Mouse (Mus musculus): Measurements from ENCODE around the gene Trp53inp2. TPM values are rescaled to one million over a fixed set of nuclear protein-coding genes. Genes with fewer than 3 reads are reported as not detected.

Trp53inp2 gene
- total RNA-seq (2017) = 17.6 to 83.5 TPM (median 20.0 TPM) in 3 replicates

- no peak for ATAC-seq (replicated peaks; ENCODE audit: insufficient number of reproducible peaks, low FRiP score, low TSS enrichment, poor library complexity, severe bottlenecking)
These were observed at the start of gene Trp53inp2 for GRCm38 (mm10) chr2:155380261-155381059. TSS of gene Trp53inp2 (plus strand) at chr2:155381059.

- no peak for ATAC-seq (replicated peaks; ENCODE audit: insufficient number of reproducible peaks, low FRiP score, low TSS enrichment, poor library complexity, severe bottlenecking)
These were observed 49.5 kb upstream of the Trp53inp2 start for GRCm38 (mm10) chr2:155331351-155331750.

- no peak for ATAC-seq (replicated peaks; ENCODE audit: insufficient number of reproducible peaks, low FRiP score, low TSS enrichment, poor library complexity, severe bottlenecking)
These were observed 47.4 kb upstream of the Trp53inp2 start for GRCm38 (mm10) chr2:155333421-155333820.

- no peak for ATAC-seq (replicated peaks; ENCODE audit: insufficient number of reproducible peaks, low FRiP score, low TSS enrichment, poor library complexity, severe bottlenecking)
These were observed 45.6 kb upstream of the Trp53inp2 start for GRCm38 (mm10) chr2:155335231-155335630.

GRCm38 (mm10) chr2:155336254-155336653 is 44.6 kb upstream of the Trp53inp2 start:
- no peak for ATAC-seq (replicated peaks; ENCODE audit: insufficient number of reproducible peaks, low FRiP score, low TSS enrichment, poor library complexity, severe bottlenecking)

GRCm38 (mm10) chr2:155340166-155340565 is 40.7 kb upstream of the Trp53inp2 start:
- no peak for ATAC-seq (replicated peaks; ENCODE audit: insufficient number of reproducible peaks, low FRiP score, low TSS enrichment, poor library complexity, severe bottlenecking)

GRCm38 (mm10) chr2:155346670-155347069 is 34.2 kb upstream of the Trp53inp2 start:
- no peak for ATAC-seq (replicated peaks; ENCODE audit: insufficient number of reproducible peaks, low FRiP score, low TSS enrichment, poor library complexity, severe bottlenecking)

GRCm38 (mm10) chr2:155354402-155354801 is 26.5 kb upstream of the Trp53inp2 start:
- ATAC-seq (replicated peaks; ENCODE audit: insufficient number of reproducible peaks, low FRiP score, low TSS enrichment, poor library complexity, severe bottlenecking) = no peak

- peak; percentile 100 for ATAC-seq (replicated peaks; ENCODE audit: insufficient number of reproducible peaks, low FRiP score, low TSS enrichment, poor library complexity, severe bottlenecking)
These were observed 23.8 kb upstream of the Trp53inp2 start, which contains the start of gene Pigu for GRCm38 (mm10) chr2:155356971-155357591. TSS of gene Pigu (minus strand) at chr2:155357430.

GRCm38 (mm10) chr2:155357686-155358399 is 23.0 kb upstream of the Trp53inp2 start:
- no peak for ATAC-seq (replicated peaks; ENCODE audit: insufficient number of reproducible peaks, low FRiP score, low TSS enrichment, poor library complexity, severe bottlenecking)

- peak; percentile 66 for ATAC-seq (replicated peaks; ENCODE audit: insufficient number of reproducible peaks, low FRiP score, low TSS enrichment, poor library complexity, severe bottlenecking)
These were observed 13.1 kb upstream of the Trp53inp2 start for GRCm38 (mm10) chr2:155367635-155368284.

- ATAC-seq (replicated peaks; ENCODE audit: insufficient number of reproducible peaks, low FRiP score, low TSS enrichment, poor library complexity, severe bottlenecking) = no peak
These were observed 11.5 kb upstream of the Trp53inp2 start for GRCm38 (mm10) chr2:155369333-155369883.

GRCm38 (mm10) chr2:155372451-155372850 is 8.4 kb upstream of the Trp53inp2 start:
- no peak for ATAC-seq (replicated peaks; ENCODE audit: insufficient number of reproducible peaks, low FRiP score, low TSS enrichment, poor library complexity, severe bottlenecking)

GRCm38 (mm10) chr2:155373302-155373701 is 7.6 kb upstream of the Trp53inp2 start:
- ATAC-seq (replicated peaks; ENCODE audit: insufficient number of reproducible peaks, low FRiP score, low TSS enrichment, poor library complexity, severe bottlenecking) = no peak

- no peak for ATAC-seq (replicated peaks; ENCODE audit: insufficient number of reproducible peaks, low FRiP score, low TSS enrichment, poor library complexity, severe bottlenecking)
These were observed 7.0 kb upstream of the Trp53inp2 start for GRCm38 (mm10) chr2:155373886-155374285.

- ATAC-seq (replicated peaks; ENCODE audit: insufficient number of reproducible peaks, low FRiP score, low TSS enrichment, poor library complexity, severe bottlenecking) = no peak
These were observed 6.3 kb upstream of the Trp53inp2 start for GRCm38 (mm10) chr2:155374521-155374920.

- no peak for ATAC-seq (replicated peaks; ENCODE audit: insufficient number of reproducible peaks, low FRiP score, low TSS enrichment, poor library complexity, severe bottlenecking)
These were observed 4.7 kb upstream of the Trp53inp2 start for GRCm38 (mm10) chr2:155376191-155376590.

GRCm38 (mm10) chr2:155381060-155381437 is 190 bp downstream of the Trp53inp2 start:
- no peak for ATAC-seq (replicated peaks; ENCODE audit: insufficient number of reproducible peaks, low FRiP score, low TSS enrichment, poor library complexity, severe bottlenecking)
